Mouse (Mus musculus) CH12.LX (cell line): ENCODE data around the gene Pdxdc1. TPM values are rescaled to one million over a fixed set of nuclear protein-coding genes. Genes with fewer than 3 reads are reported as not detected.

ENCODE experiments used
- DNase-seq: peaks from one replicate; pipeline ENCODE4 v3.0.0-alpha.2; 2013; ENCODE audit errors: extremely low read depth
- H3K27ac ChIP-seq: 2 replicates; pipeline ENCODE4 v1.5.1; 2012; ENCODE audit warnings: low read depth, mild to moderate bottlenecking, control low read depth, moderate library complexity; ENCODE audit not compliant: insufficient read depth
- H3K27me3 ChIP-seq: replicated peaks from 2 replicates; pipeline ENCODE3; 2012; ENCODE audit warnings: inconsistent platforms
- H3K36me3 ChIP-seq, 2 experiments: replicated peaks in 1 of 2; 2 replicates each; pipeline versions ENCODE3 to v1.6.1; 2012; ENCODE audit warnings: inconsistent platforms in 1 of 2, low read length in 1 of 2, mild to moderate bottlenecking in 1 of 2, mixed read lengths in 1 of 2, moderate library complexity in 1 of 2; ENCODE audit not compliant: control insufficient read depth in 1 of 2, insufficient read depth in 1 of 2
- H3K4me1 ChIP-seq, 2 experiments: 2 replicates each; pipeline ENCODE4 v1.6.1; 2012; ENCODE audit warnings: inconsistent platforms in 1 of 2, moderate library complexity in 1 of 2; ENCODE audit not compliant: insufficient read depth in 2 of 2, control insufficient read depth in 1 of 2
- H3K4me2 ChIP-seq: 2 replicates; pipeline ENCODE4 v1.6.1; 2012; ENCODE audit warnings: low read depth, mild to moderate bottlenecking, control low read depth; ENCODE audit not compliant: poor library complexity, insufficient read depth, severe bottlenecking
- H3K4me3 ChIP-seq, 3 experiments: fragments of 150-350 bp in 1 of 3; sonication (generic) in 1 of 3; replicated peaks in 1 of 3; 2 replicates each; pipeline versions ENCODE3 to v1.5.1; 2011 to 2012; ENCODE audit warnings: low read depth in 2 of 3, low read length in 2 of 3, mild to moderate bottlenecking in 2 of 3, moderate library complexity in 2 of 3, control low read depth in 1 of 3, improper control_type of control experiment in 1 of 3, inconsistent platforms in 1 of 3, mixed read lengths in 1 of 3; ENCODE audit not compliant: poor library complexity in 1 of 3
- H3K79me2 ChIP-seq: replicated peaks from 2 replicates; pipeline ENCODE4 v1.6.1; 2012; ENCODE audit warnings: mild to moderate bottlenecking, moderate library complexity; ENCODE audit not compliant: control insufficient read depth, poor library complexity, insufficient read depth, severe bottlenecking; ENCODE audit errors: extremely low read depth
- H3K9ac ChIP-seq: 2 replicates; pipeline ENCODE4 v1.6.1; 2012; ENCODE audit warnings: low read depth, mild to moderate bottlenecking, control low read depth, moderate library complexity; ENCODE audit not compliant: insufficient read depth
- H3K9me3 ChIP-seq: replicated peaks from 2 replicates; pipeline ENCODE3; 2012; ENCODE audit warnings: low read length, inconsistent platforms, mixed read lengths
- BHLHE40 ChIP-seq: IDR thresholded peaks from 2 replicates; pipeline ENCODE4 v1.6.1; 2011; ENCODE audit warnings: mild to moderate bottlenecking, low read depth, low read length, improper control_type of control experiment
- CHD2 ChIP-seq: IDR thresholded peaks from 2 replicates; pipeline ENCODE4 v1.6.1; 2011; ENCODE audit warnings: low read length, improper control_type of control experiment
- ELF1 ChIP-seq: IDR thresholded peaks from 2 replicates; pipeline ENCODE4 v1.6.1; 2014; ENCODE audit warnings: low read depth, mild to moderate bottlenecking, inconsistent platforms, low read length, improper control_type of control experiment
- ETS1 ChIP-seq: conservative IDR thresholded peaks from 2 replicates; pipeline ENCODE4 v1.6.1; 2012; ENCODE audit warnings: low read depth, mild to moderate bottlenecking, inconsistent platforms, low read length, improper control_type of control experiment, moderate library complexity
- IRF4 ChIP-seq: IDR thresholded peaks from 2 replicates; pipeline ENCODE4 v1.6.1; 2014; ENCODE audit warnings: low read depth, mild to moderate bottlenecking, inconsistent platforms, low read length, improper control_type of control experiment
- JUN ChIP-seq: IDR thresholded peaks from 2 replicates; pipeline ENCODE4 v1.6.1; 2011; ENCODE audit warnings: low read depth, mild to moderate bottlenecking, low read length, improper control_type of control experiment, moderate library complexity; ENCODE audit not compliant: insufficient read depth
- MAFK ChIP-seq: IDR thresholded peaks from 2 replicates; pipeline ENCODE4 v1.6.1; 2011; ENCODE audit warnings: low read length, improper control_type of control experiment; ENCODE audit not compliant: insufficient replicate concordance
- MAZ ChIP-seq: IDR thresholded peaks from 2 replicates; pipeline ENCODE4 v1.6.1; 2012; ENCODE audit warnings: low read depth, mild to moderate bottlenecking, inconsistent platforms, low read length, improper control_type of control experiment, moderate library complexity
- MEF2A ChIP-seq: IDR thresholded peaks from 2 replicates; pipeline ENCODE4 v1.6.1; 2014; ENCODE audit warnings: low read depth, mild to moderate bottlenecking, inconsistent platforms, low read length, improper control_type of control experiment, borderline replicate concordance
- NRF1 ChIP-seq: IDR thresholded peaks from 2 replicates; pipeline ENCODE4 v1.6.1; 2014; ENCODE audit warnings: low read depth, mild to moderate bottlenecking, inconsistent platforms, low read length, improper control_type of control experiment, moderate library complexity
- POLR2AphosphoS2 ChIP-seq: IDR thresholded peaks from 2 replicates; pipeline ENCODE4 v1.6.1; 2011; ENCODE audit warnings: low read depth, low read length, improper control_type of control experiment
- RAD21 ChIP-seq: IDR thresholded peaks from 2 replicates; pipeline ENCODE4 v1.6.1; 2011; ENCODE audit warnings: low read depth, mild to moderate bottlenecking, low read length, improper control_type of control experiment, moderate library complexity
- RCOR1 ChIP-seq: conservative IDR thresholded peaks from 2 replicates; pipeline ENCODE4 v1.6.1; 2012; ENCODE audit warnings: low read depth, mild to moderate bottlenecking, inconsistent platforms, low read length, improper control_type of control experiment
- USF2 ChIP-seq: conservative IDR thresholded peaks from 2 replicates; pipeline ENCODE4 v1.6.1; 2011; ENCODE audit warnings: low read depth, low read length, improper control_type of control experiment
- dilution Hi-C: fragments of 300-500 bp; cut with MboI; formaldehyde crosslinking; loops from 2 replicates; pipeline ENCODE4 v1.14.3; 2020; ENCODE audit warnings: low sequenced_read_pairs; ENCODE audit not compliant: extremely low pct_unique_long_range_greater_than_20kb, extremely low pct_ligation_motif_present
- in situ Hi-C: fragments of 300-500 bp; cut with MboI; formaldehyde crosslinking; loops from 3 replicates; pipeline ENCODE4 v1.14.3; 2019; ENCODE audit warnings: low sequenced_read_pairs, low pct_ligation_motif_present, low pct_unique_long_range_greater_than_20kb, mixed read lengths
- polyA plus RNA-seq: library from polyadenylated mRNA; unstranded; fragments of >175 nt; gene quantifications from 2 replicates; pipeline ENCODE4 v1.2.1, GENCODE M21; 2012; ENCODE audit warnings: low read depth; ENCODE audit not compliant: insufficient read length
- total RNA-seq, 2 experiments: library from RNA; depleted of rRNA; stranded (reverse); fragments of 300-350 nt in 1 of 2; fragments of >200 nt in 1 of 2; gene quantifications; 2 replicates each; pipeline ENCODE4 v1.2.3; 2012 to 2014

The Pdxdc1 gene
- total and polyA plus RNA-seq, 3 experiments, result 78.5 to 109 (median 80.9) TPM

DNA sequence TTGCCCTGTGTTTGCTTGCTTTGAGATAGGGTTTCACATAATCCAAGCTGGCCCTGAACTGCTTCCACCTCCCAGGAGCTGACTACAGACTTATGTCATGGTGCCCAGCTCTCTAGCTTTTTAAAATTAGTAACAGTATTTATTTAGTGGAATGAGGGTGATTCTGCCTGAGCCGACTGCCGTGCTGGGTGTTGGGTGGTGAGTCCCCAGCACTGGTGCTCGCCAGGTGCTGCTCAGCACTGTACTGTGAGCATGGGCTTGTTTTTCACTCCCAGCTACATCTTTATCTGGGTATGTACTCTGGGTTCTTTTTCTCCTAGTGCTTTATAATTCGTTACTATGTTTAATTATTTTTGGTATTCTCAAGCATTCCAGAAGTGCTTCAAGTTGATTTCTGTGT, 42.2 kb upstream of the Pdxdc1 start:
- Histone ChIP-seq H3K9me3 (peaks cover 5% of the 10 kb centered on the region), H3K4me1 (peaks cover 0 to 17% of the 10 kb centered on the region in 2 experiments; a peak in 3 of 4 replicates), H3K79me2 (no peaks in the 10 kb centered on the region), H3K27ac (no peak overlapping the region), H3K36me3 (no peaks in the 10 kb centered on the region)
- TF ChIP-seq RAD21, result no peak
- no peak for TF ChIP-seq RCOR1
- no peak for TF ChIP-seq MAZ
- no peak for TF ChIP-seq IRF4
- TF ChIP-seq ELF1, result no peak
- no peak for TF ChIP-seq POLR2AphosphoS2
- no peak for TF ChIP-seq NRF1
- TF ChIP-seq ETS1, result no peak
- TF ChIP-seq MAFK, result no peak
- TF ChIP-seq JUN, result no peak
- no peak for TF ChIP-seq USF2
- TF ChIP-seq, all 38 proteins: peak for 0
- Histone ChIP-seq H3K9ac (no peak overlapping the region), H3K4me3 (no peak overlapping the region), H3K27me3 (no peaks in the 10 kb centered on the region), H3K4me2 (no peak overlapping the region)
- in situ Hi-C loops, result no loop called here
- dilution Hi-C loops, result no loop called here
- DNase-seq, result no peak

GRCm38 (mm10) chr16:13944752-13945151, 41.8 kb upstream of the Pdxdc1 start:
- no peak overlapping the region for H3K27ac ChIP-seq
- TF ChIP-seq BHLHE40 (peak; percentile 78), MEF2A (no peak)
- H3K36me3 ChIP-seq, result no peaks in the 10 kb centered on the region
- H3K9me3 ChIP-seq, result peaks cover 5% of the 10 kb centered on the region
- dilution Hi-C loops (no loop called here), in situ Hi-C loops (no loop called here)
- no peaks in the 10 kb centered on the region for H3K27me3 ChIP-seq
- H3K4me3 ChIP-seq, result no peak overlapping the region
- no peaks in the 10 kb centered on the region for H3K79me2 ChIP-seq
- no peak overlapping the region for H3K9ac ChIP-seq
- peaks cover 0 to 17% of the 10 kb centered on the region in 2 experiments; a peak in 3 of 4 replicates for H3K4me1 ChIP-seq
- no peak for DNase-seq
- no peak overlapping the region for H3K4me2 ChIP-seq

- no peak overlapping the region for H3K4me2 ChIP-seq
- H3K4me3 ChIP-seq, result no peak overlapping the region
- H3K79me2 ChIP-seq, result no peaks in the 10 kb centered on the region
- TF ChIP-seq CHD2, result no peak
- H3K36me3 ChIP-seq, result no peaks in the 10 kb centered on the region
- in situ Hi-C loops (no loop called here), dilution Hi-C loops (no loop called here)
- peaks cover 0 to 17% of the 10 kb centered on the region in 2 experiments; a peak in 3 of 4 replicates for H3K4me1 ChIP-seq
- peaks cover 5% of the 10 kb centered on the region for H3K9me3 ChIP-seq
- H3K27me3 ChIP-seq, result no peaks in the 10 kb centered on the region
- no peak overlapping the region for H3K9ac ChIP-seq
- DNase-seq, result peak; percentile 25
- H3K27ac ChIP-seq, result no peak overlapping the region
Measured at GRCm38 (mm10) chr16:13944178-13944577, 41.2 kb upstream of the Pdxdc1 start.
